Mouse (Mus musculus): Measurements from ENCODE around the gene Flrt1. TPM values are rescaled to one million over a fixed set of nuclear protein-coding genes. Genes with fewer than 3 reads are reported as not detected.

Gene Flrt1
- polyA plus RNA-seq, 1 experiment from 2014 or later: 6.0 TPM

DNA sequence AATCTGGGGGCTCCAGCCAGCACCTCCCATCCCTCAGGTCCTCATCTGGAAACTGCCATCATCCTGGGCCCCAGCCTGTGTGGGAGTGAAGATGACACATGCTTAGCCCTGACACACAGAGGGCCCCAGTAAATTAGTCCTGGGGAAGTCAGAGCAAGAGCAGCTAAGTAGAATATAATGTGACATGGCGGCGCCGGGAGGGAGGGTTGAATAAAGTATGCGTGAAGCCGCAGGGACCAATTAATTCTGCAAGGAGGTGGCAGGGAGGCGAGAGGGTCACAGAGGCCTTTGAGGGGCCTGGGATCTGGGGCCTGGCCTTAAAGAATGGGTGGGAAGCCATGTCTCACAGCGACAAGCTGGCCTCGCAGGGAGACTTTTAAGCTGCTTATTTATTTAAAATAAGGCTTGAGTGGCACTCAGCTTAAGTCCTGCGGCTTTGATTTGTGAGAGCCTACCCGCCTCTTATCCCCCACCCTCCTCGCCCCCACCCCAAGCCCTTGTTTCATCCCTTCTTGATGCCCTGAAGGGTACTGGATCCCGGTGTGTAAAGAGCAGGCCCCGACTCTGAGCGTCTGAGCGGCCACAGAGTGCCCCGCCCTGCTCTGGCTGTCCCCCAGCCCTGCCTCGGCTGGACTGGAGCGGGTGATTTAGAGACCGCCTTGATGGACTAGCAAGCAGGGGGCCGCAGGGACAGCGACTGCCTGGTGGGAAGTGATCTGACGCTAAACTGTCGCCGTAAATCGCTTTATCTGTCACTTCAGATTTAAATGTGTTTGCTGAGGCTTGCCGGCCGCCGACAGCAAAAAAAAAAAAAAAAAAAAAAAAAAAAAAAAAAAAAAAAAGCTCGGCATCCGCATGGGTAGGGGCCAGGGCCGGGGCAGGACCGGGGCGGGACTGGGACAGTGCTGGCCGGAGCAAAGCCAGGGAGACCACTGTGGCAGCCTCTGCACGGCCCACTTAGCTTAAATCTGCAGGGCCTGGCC, 35.5 kb downstream of the Flrt1 start:
- no peaks in the 10 kb centered on the region for H3K9me3 ChIP-seq (replicated peaks)
- H3K27me3 ChIP-seq (ENCODE audit: low read depth, poor library complexity, severe bottlenecking): peaks cover 87% of the 10 kb centered on the region
- peak overlapping the region; percentile 85 for H3K27ac ChIP-seq (replicated peaks)
- WGBS: 2% methylated on average over 33 of the region's 35 CpGs
- peaks cover 97% of the 10 kb centered on the region for H3K4me1 ChIP-seq
- H3K4me3 ChIP-seq: peak overlapping the region; percentile 31
- peak; percentile 89 for DNase-seq (ENCODE audit: low spot score)
- no peaks in the 10 kb centered on the region for H3K36me3 ChIP-seq

DNA sequence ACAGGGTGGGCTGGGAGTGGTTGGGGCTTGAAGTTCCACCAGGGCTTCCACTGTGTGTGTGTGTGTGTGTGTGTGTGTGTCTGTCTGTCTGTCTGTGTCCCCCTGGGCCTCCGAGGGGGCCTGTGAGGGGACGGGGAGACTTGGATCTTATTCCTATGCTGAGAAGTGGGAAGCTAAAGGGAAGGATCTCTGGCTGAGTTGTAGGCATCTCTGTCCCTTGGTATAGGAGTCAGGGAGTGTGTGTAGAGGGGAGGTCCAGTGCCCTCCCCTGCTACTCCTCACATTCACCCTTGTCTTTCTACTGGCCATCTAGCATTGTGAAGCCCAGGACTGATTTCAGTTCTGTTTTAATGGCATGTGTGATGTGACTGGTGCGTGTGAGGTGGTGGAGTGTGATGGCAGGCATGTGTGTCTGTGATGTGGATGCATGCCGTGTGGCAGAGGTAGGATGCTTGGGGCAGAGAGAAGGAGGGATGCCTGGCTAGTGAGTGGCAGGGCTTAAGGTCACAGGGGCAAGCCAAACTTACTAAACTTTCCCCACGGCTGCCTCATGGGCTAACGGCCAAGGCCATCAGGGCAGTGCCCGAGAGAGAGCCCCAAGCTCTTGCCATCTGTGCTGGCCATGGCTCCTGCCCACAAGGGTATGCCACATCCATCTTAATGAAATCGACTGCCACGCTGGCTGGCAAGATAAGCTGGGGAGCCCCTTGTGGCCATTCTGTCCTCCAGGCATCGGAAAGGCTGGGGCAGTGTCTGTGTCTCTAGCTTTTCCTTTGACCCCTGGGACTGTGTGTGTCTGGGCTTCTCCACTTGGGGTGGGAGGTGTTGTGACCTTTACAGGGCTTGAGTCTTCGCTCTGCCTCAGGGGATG, 36.6 kb downstream of the Flrt1 start:
- no peak for DNase-seq (ENCODE audit: low spot score)
- Histone ChIP-seq H3K4me3 (peak overlapping the region; percentile 31), H3K9me3 (replicated peaks) (no peaks in the 10 kb centered on the region), H3K27ac (replicated peaks) (peak overlapping the region; percentile 85), H3K36me3 (no peaks in the 10 kb centered on the region), H3K27me3 (ENCODE audit: low read depth, poor library complexity, severe bottlenecking) (peaks cover 79% of the 10 kb centered on the region), H3K4me1 (peaks cover 93% of the 10 kb centered on the region)
- 45% methylated on average over 11 of the region's 11 CpGs for WGBS

DNA sequence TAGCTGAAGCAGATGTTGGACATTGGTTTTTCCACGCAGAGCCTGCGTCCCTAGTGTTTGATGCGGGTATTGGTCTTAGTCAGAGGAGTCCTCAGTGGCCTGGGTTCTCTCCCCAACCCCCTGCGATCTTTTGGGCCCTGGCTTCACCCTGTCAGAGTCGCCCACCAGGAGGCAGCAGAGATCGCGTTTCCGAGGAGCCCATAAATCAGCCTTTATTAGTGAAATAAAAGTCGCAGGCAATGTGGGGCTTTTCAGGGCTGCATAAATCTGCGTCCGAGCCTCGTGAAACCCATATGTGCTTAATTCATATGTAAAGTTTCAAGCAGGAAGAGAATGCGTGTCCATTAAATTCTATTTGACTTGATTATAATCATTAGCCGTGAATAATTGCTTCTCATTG, 37.4 kb downstream of the Flrt1 start:
- peak overlapping the region; percentile 85 for H3K27ac ChIP-seq (replicated peaks)
- H3K36me3 ChIP-seq: no peaks in the 10 kb centered on the region
- 7% methylated on average over 14 of the region's 14 CpGs for WGBS
- H3K9me3 ChIP-seq (replicated peaks): no peaks in the 10 kb centered on the region
- H3K27me3 ChIP-seq (ENCODE audit: low read depth, poor library complexity, severe bottlenecking): peaks cover 76% of the 10 kb centered on the region
- H3K4me1 ChIP-seq: peaks cover 85% of the 10 kb centered on the region
- peak overlapping the region; percentile 15; the same call in 1 of the 2 replicates for H3K4me3 ChIP-seq
- peak; percentile 86 for DNase-seq (ENCODE audit: low spot score)

DNA sequence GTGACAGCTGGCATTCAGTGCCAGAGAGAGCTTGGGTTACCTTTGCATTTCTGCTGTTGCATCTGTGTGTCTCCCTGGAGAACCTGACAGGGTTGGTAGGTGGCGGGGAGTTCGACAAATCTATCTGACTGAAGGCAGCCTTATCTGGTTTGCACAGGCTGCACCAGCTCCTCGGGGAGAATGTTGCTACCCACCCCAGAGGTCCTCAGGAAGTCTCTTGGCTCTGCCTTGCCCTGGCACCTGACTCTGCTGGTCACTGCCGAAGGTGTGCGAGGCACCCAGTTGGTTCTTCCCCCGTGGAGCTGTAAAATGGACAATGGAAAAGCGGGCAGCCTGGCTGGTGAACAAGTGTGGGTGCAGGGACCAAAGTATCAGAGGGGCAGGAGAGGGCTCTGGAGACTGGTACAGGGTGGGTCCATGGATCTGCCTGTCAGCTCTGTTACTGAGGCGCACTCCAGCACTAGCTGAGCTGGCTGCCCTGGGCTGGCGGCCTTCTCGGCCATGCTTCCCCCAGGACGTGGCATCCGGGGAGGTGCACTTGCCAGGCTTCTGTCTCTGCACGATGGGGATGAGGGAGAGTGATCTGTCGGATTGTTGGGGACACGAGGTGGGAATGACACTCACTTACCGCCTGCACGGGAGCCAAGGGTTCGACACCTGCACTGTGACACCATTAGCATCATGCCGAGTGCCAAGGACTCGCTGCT, 38.0 kb downstream of the Flrt1 start:
- no peaks in the 10 kb centered on the region for H3K36me3 ChIP-seq
- H3K9me3 ChIP-seq (replicated peaks): no peaks in the 10 kb centered on the region
- WGBS: 60% methylated on average over 20 of the region's 20 CpGs
- peaks cover 79% of the 10 kb centered on the region for H3K4me1 ChIP-seq
- H3K4me3 ChIP-seq: no peak overlapping the region
- peaks cover 75% of the 10 kb centered on the region for H3K27me3 ChIP-seq (ENCODE audit: low read depth, poor library complexity, severe bottlenecking)
- H3K27ac ChIP-seq (replicated peaks): peak overlapping the region; percentile 85
- no peak for DNase-seq (ENCODE audit: low spot score)

DNA sequence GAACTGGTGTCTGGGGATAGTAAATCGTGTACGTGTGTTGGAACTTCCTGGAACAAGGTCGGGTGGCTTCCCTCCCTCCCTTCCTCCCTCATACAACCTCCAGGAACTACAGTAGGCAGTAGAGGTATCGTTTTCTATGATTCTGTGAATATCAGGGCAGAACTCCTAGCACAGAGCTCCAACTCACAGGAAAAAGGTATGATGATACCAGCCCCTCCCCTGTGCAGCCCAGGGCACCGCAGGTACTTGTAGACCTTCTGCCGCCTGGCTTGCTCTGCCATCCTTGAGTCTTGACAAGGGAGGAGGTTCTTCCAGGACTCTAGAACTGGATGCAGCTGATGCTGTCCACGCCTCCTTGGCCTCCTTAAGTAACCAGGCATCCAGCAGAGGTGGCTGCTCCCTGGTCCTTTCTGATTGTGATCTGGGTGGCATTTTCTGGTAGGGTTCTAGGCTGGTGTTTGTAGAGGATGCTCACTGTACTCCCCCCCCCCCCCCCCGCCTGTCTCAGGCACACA, 38.6 kb downstream of the Flrt1 start:
- peaks cover 73% of the 10 kb centered on the region for H3K4me1 ChIP-seq
- H3K36me3 ChIP-seq: no peaks in the 10 kb centered on the region
- H3K27me3 ChIP-seq (ENCODE audit: low read depth, poor library complexity, severe bottlenecking): peaks cover 68% of the 10 kb centered on the region
- H3K27ac ChIP-seq (replicated peaks): peak overlapping the region; percentile 85
- peak overlapping the region; percentile 23; the same call in 1 of the 2 replicates for H3K4me3 ChIP-seq
- DNase-seq (ENCODE audit: low spot score): no peak
- no peaks in the 10 kb centered on the region for H3K9me3 ChIP-seq (replicated peaks)
- 48% methylated on average over 8 of the region's 8 CpGs for WGBS

DNA sequence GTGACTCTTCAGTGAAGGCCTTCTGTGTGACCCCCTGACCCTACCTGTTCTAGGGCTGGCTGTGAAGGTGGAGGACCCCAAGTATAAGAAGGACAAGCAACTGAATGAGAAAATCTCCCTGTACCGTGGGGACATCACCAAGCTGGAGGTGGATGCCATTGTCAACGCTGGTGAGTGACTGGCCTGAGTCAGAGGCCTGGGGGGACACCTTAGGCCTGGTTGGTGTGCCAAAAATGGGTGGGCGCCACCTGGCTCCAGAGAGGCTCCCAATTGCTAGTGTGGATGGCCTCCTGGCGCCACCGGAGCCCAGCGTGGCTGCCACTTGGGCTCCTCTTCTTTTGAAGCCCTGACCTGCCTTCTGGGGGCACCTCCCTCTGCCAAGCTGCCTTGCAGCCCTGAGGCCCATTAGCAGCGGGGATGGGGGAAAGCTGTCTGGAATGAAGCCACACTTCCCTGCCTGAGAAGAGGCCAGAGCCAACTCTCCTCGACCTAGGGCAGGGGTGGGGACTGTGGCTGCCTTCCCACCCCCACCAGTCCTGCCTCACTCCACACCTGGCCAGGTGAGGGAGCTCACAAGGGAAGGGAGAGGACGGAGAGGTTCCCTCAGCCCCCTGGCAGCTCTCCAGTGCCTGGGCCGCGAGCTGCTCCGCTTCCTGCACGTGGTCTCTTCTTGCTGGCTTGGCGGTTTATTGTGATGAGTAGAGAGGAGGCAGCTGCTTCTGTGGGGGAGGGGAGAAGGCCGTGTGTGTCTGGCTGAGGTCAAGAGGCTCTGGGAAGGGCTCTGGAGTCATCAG, 39.3 kb downstream of the Flrt1 start:
- Histone ChIP-seq H3K4me1 (peaks cover 66% of the 10 kb centered on the region), H3K27me3 (ENCODE audit: low read depth, poor library complexity, severe bottlenecking) (peaks cover 67% of the 10 kb centered on the region), H3K4me3 (peak overlapping the region; percentile 23; the same call in 1 of the 2 replicates), H3K27ac (replicated peaks) (peak overlapping the region; percentile 85), H3K9me3 (replicated peaks) (no peaks in the 10 kb centered on the region), H3K36me3 (no peaks in the 10 kb centered on the region)
- DNase-seq (ENCODE audit: low spot score): peak; percentile 71
- WGBS: 42% methylated on average over 15 of the region's 15 CpGs

DNA sequence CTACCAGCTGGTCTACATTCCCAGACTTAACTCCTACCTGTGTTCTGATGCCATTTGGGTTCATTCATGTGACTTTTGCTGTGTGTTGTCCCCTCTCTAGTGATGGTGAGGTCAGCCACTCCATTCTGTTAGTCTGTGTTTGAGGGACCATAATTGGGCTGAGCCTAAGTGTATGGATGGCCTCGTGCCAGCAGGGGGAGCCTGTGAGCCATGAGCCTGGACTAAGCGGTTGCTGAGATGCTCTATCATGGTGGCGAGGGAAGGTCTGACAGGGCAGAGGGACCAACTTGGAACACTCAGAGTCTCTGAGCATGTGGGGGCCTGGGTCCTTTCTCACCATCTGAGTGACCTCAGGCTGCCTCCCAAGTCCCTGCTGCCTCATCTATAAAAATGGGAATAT, 41.0 kb downstream of the Flrt1 start:
- no peaks in the 10 kb centered on the region for H3K9me3 ChIP-seq (replicated peaks)
- peaks cover 53% of the 10 kb centered on the region for H3K4me1 ChIP-seq
- 3% methylated on average over 3 of the region's 3 CpGs for WGBS
- H3K36me3 ChIP-seq: no peaks in the 10 kb centered on the region
- H3K27me3 ChIP-seq (ENCODE audit: low read depth, poor library complexity, severe bottlenecking): peaks cover 79% of the 10 kb centered on the region
- peak; percentile 89 for DNase-seq (ENCODE audit: low spot score)
- H3K4me3 ChIP-seq: no peak overlapping the region
- no peak overlapping the region; the same call in 1 of the 2 replicates for H3K27ac ChIP-seq (replicated peaks)

DNA sequence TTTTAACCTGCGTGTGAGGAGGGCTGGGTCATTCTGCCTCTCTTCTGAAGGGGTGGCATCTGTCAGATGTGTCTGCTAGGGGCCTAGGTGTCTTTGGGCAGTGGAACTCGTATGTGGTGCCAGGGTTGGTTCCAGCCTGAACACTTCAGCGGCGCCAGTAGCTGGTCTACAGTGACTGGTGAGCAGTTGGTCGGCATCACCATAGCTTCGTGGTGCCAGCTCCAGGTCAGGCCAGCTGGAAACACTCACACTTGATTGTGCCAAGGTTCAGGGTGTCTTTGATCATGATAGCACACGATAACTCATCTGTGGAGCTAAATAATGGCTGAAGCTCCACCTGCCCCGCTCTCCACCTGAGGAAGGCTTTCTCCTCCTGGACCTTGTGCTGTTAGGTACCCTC, 42.6 kb downstream of the Flrt1 start:
- Histone ChIP-seq H3K36me3 (no peaks in the 10 kb centered on the region), H3K9me3 (replicated peaks) (no peaks in the 10 kb centered on the region), H3K27me3 (ENCODE audit: low read depth, poor library complexity, severe bottlenecking) (peaks cover 77% of the 10 kb centered on the region), H3K4me1 (peaks cover 46% of the 10 kb centered on the region), H3K27ac (replicated peaks) (no peak overlapping the region), H3K4me3 (no peak overlapping the region)
- 96% methylated on average over 8 of the region's 8 CpGs for WGBS
- no peak for DNase-seq (ENCODE audit: low spot score)

DNA sequence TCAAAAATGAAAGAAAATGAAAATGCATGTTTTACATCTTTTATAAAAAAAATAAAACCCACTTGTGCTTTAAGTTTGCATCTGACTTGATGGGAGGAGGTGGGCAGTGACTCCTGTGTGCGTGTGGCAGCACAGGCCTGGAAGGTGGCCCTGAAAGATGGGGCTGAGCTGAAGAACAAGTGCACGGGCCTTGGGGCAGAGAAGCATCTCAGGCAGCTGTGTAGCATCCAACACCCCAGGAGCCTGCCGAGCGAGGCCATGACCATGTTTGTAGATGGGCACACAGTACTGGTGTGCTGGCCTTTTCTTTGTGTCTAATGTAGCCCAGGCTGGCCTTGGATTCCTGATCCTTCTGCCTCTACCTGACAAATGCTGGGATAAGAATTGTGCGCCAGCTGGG, 43.4 kb downstream of the Flrt1 start:
- peaks cover 72% of the 10 kb centered on the region for H3K27me3 ChIP-seq (ENCODE audit: low read depth, poor library complexity, severe bottlenecking)
- peaks cover 46% of the 10 kb centered on the region for H3K4me1 ChIP-seq
- H3K36me3 ChIP-seq: no peaks in the 10 kb centered on the region
- 92% methylated on average over 5 of the region's 5 CpGs for WGBS
- H3K27ac ChIP-seq (replicated peaks): no peak overlapping the region
- no peak for DNase-seq (ENCODE audit: low spot score)
- no peaks in the 10 kb centered on the region for H3K9me3 ChIP-seq (replicated peaks)
- H3K4me3 ChIP-seq: no peak overlapping the region

DNA sequence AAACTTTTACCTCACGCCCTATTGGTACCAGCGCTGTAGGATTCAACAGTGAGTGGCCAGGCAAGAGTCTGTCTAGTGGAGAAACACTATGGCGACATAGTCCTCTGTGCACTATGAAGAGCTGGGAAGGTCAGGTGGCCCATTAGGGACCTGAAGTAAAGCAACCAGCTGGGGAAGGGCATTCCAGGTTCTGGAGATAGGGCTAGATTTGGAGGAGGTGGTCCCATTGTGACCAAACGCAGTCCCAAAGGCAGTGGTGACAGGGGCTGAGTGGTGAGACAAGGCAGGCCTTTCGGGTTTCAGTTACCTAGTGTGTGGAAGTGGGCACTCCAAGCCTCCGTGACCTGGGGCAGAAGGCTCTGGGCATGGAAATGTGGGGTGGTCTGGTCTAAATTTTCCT, 47.0 kb downstream of the Flrt1 start:
- Histone ChIP-seq H3K36me3 (no peaks in the 10 kb centered on the region), H3K27me3 (ENCODE audit: low read depth, poor library complexity, severe bottlenecking) (peaks cover 73% of the 10 kb centered on the region), H3K9me3 (replicated peaks) (no peaks in the 10 kb centered on the region), H3K4me1 (peaks cover 33% of the 10 kb centered on the region), H3K4me3 (peak overlapping the region; percentile 78), H3K27ac (replicated peaks) (peak overlapping the region; percentile 63; the same call in 1 of the 2 replicates)
- WGBS: 51% methylated on average over 6 of the region's 6 CpGs
- no peak for DNase-seq (ENCODE audit: low spot score)

DNA sequence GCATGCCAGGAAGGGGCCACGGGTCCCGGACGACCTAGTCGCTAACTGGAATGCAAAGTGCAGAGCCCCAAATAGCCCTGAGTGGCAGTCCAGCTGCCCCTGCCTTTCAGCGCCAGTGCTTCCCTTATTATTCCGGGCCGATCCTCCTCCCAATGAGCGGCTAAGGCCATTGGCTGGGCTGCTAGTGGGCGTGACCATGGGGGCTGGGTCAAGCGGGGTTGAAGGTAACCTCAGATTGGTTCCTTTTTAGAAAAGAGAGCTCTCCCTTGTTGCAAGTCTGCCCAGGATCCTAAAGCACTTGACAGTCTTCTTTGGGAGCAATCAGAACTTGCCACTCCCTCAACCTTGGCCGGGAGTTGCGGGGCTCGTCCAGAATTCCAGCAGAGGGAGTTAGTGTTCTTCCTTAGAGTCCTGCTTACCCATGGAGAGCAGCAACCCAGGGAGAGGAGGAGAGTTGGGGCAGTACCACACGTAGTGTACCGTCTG, 47.8 kb downstream of the Flrt1 start:
- Histone ChIP-seq H3K4me3 (peak overlapping the region; percentile 78), H3K9me3 (replicated peaks) (no peaks in the 10 kb centered on the region), H3K4me1 (peaks cover 33% of the 10 kb centered on the region), H3K27ac (replicated peaks) (peak overlapping the region; percentile 79), H3K36me3 (no peaks in the 10 kb centered on the region), H3K27me3 (ENCODE audit: low read depth, poor library complexity, severe bottlenecking) (peaks cover 65% of the 10 kb centered on the region)
- DNase-seq (ENCODE audit: low spot score): peak; percentile 91
- whole genome bisulfite sequencing: under 1% methylated on average over 15 of the region's 15 CpGs

All from midbrain, embryonic 10.5 days (tissue).